Mouse (Mus musculus) midbrain, embryonic 14.5 days (tissue): Measurements from ENCODE around the gene Elovl6. TPM values are rescaled to one million over a fixed set of nuclear protein-coding genes. Genes with fewer than 3 reads are reported as not detected.

ENCODE experiments used
- ATAC-seq: fragments of 200-750 bp; cut with Nextera tagmentation; 2 replicates; pipeline ENCODE4 v1.8.0; 2017; ENCODE audit warnings: moderate number of reproducible peaks, moderate library complexity; ENCODE audit not compliant: low FRiP score, low TSS enrichment
- DNase-seq: peaks from one replicate; pipeline ENCODE4 v3.0.0-alpha.2; 2015
- H3K27ac ChIP-seq: fragments of 300-500 bp; sonication (generic); replicated peaks from 2 replicates; pipeline ENCODE4 v1.5.1; 2014; ENCODE audit warnings: mild to moderate bottlenecking, low read depth, low read length, moderate library complexity
- H3K27me3 ChIP-seq: fragments of 300-500 bp; sonication (generic); 2 replicates; pipeline ENCODE4 v1.6.1; 2014; ENCODE audit warnings: low read length, control low read depth, mixed read lengths; ENCODE audit not compliant: control insufficient read depth, insufficient read depth
- H3K36me3 ChIP-seq: fragments of 300-500 bp; sonication (generic); 2 replicates; pipeline ENCODE4 v1.6.1; 2014; ENCODE audit warnings: low read length, control low read depth; ENCODE audit not compliant: control insufficient read depth, insufficient read depth
- H3K4me1 ChIP-seq: fragments of 300-500 bp; sonication (generic); 2 replicates; pipeline ENCODE4 v1.6.1; 2014; ENCODE audit warnings: mild to moderate bottlenecking, antibody characterized with exemption, low read length, control low read depth; ENCODE audit not compliant: control insufficient read depth, insufficient read depth
- H3K4me2 ChIP-seq: fragments of 300-500 bp; sonication (generic); 2 replicates; pipeline ENCODE4 v1.6.1; 2014; ENCODE audit warnings: mild to moderate bottlenecking, low read length, moderate library complexity
- H3K4me3 ChIP-seq: fragments of 300-500 bp; sonication (generic); replicated peaks from 2 replicates; pipeline ENCODE4 v1.5.1; 2014; ENCODE audit warnings: low read depth, low read length
- H3K9ac ChIP-seq: fragments of 300-500 bp; sonication (generic); replicated peaks from 2 replicates; pipeline ENCODE4 v1.6.1; 2014; ENCODE audit warnings: mild to moderate bottlenecking, low read length, moderate library complexity
- H3K9me3 ChIP-seq: fragments of 300-500 bp; sonication (generic); 2 replicates; pipeline ENCODE4 v1.6.1; 2016; ENCODE audit warnings: low read length, control low read depth, mixed read lengths; ENCODE audit not compliant: control insufficient read depth
- WGBS: fragments of 180-500 bp; shearing (Covaris S2); extraction: QIAGEN DNeasy Blood & Tissue Kit; methylation state at CpG from one replicate; pipeline ENCODE4 v1.1.7; 2014; 5-methylcytosine and 5-hydroxymethylcytosine counted together
- polyA plus RNA-seq: library from polyadenylated mRNA; unstranded; fragments of >200 nt; fragmentation: Nextera tagmentation; extraction: Ambion mirVana; gene quantifications from 2 replicates; pipeline ENCODE4 v1.2.1, GENCODE M21; 2014

Gene Elovl6
- polyA plus RNA-seq, 1 experiment from 2014 or later: 30.4 TPM

- no peak for DNase-seq
- ATAC-seq: no peak
- no peaks in the 10 kb centered on the region for H3K4me1 ChIP-seq
- H3K4me3 ChIP-seq: no peak overlapping the region
- no peaks in the 10 kb centered on the region for H3K9me3 ChIP-seq
- H3K36me3 ChIP-seq: no peaks in the 10 kb centered on the region
- 88% methylated on average over 7 of the region's 7 CpGs for WGBS
- no peak overlapping the region for H3K9ac ChIP-seq
- no peaks in the 10 kb centered on the region for H3K27me3 ChIP-seq
- no peak overlapping the region for H3K27ac ChIP-seq
- H3K4me2 ChIP-seq: no peak overlapping the region
Measured at GRCm38 (mm10) chr3:129557566-129557965, 25.4 kb downstream of the Elovl6 start.

- H3K27me3 ChIP-seq: no peaks in the 10 kb centered on the region
- H3K36me3 ChIP-seq: no peaks in the 10 kb centered on the region
- H3K9ac ChIP-seq: no peak overlapping the region
- ATAC-seq (no peak), DNase-seq (no peak)
- no peak overlapping the region for H3K27ac ChIP-seq
- H3K4me3 ChIP-seq: no peak overlapping the region
- H3K4me2 ChIP-seq: no peak overlapping the region
- no peaks in the 10 kb centered on the region for H3K9me3 ChIP-seq
- 91% methylated on average over 22 of the region's 22 CpGs for WGBS
- H3K4me1 ChIP-seq: no peaks in the 10 kb centered on the region
Measured at GRCm38 (mm10) chr3:129558016-129558955, 26.1 kb downstream of the Elovl6 start.

- Histone ChIP-seq H3K4me1 (no peaks in the 10 kb centered on the region), H3K4me3 (no peak overlapping the region), H3K27me3 (no peaks in the 10 kb centered on the region), H3K4me2 (no peak overlapping the region), H3K9ac (no peak overlapping the region), H3K9me3 (no peaks in the 10 kb centered on the region), H3K27ac (no peak overlapping the region), H3K36me3 (no peaks in the 10 kb centered on the region)
- ATAC-seq (no peak), DNase-seq (no peak)
- WGBS: 88% methylated on average over 9 of the region's 9 CpGs
Measured at GRCm38 (mm10) chr3:129560068-129560467, 27.9 kb downstream of the Elovl6 start.

- no peaks in the 10 kb centered on the region for H3K4me1 ChIP-seq
- WGBS: 92% methylated on average over 10 of the region's 10 CpGs
- no peaks in the 10 kb centered on the region for H3K9me3 ChIP-seq
- H3K9ac ChIP-seq: no peak overlapping the region
- ATAC-seq (no peak), DNase-seq (no peak)
- H3K27ac ChIP-seq: no peak overlapping the region
- H3K27me3 ChIP-seq: no peaks in the 10 kb centered on the region
- no peaks in the 10 kb centered on the region for H3K36me3 ChIP-seq
- no peak overlapping the region for H3K4me3 ChIP-seq
- no peak overlapping the region for H3K4me2 ChIP-seq
Measured at GRCm38 (mm10) chr3:129561011-129561410, 28.9 kb downstream of the Elovl6 start.

- Histone ChIP-seq H3K9ac (no peak overlapping the region), H3K36me3 (no peaks in the 10 kb centered on the region), H3K9me3 (no peaks in the 10 kb centered on the region), H3K4me2 (no peak overlapping the region), H3K4me3 (no peak overlapping the region), H3K4me1 (no peaks in the 10 kb centered on the region), H3K27ac (no peak overlapping the region), H3K27me3 (no peaks in the 10 kb centered on the region)
- 88% methylated on average over 2 of the region's 2 CpGs for WGBS
- no peak for ATAC-seq
- no peak for DNase-seq
Measured at GRCm38 (mm10) chr3:129561853-129562252, 29.7 kb downstream of the Elovl6 start.

- Histone ChIP-seq H3K4me2 (no peak overlapping the region), H3K36me3 (no peaks in the 10 kb centered on the region), H3K9me3 (no peaks in the 10 kb centered on the region), H3K9ac (no peak overlapping the region), H3K4me1 (no peaks in the 10 kb centered on the region), H3K27ac (no peak overlapping the region), H3K27me3 (no peaks in the 10 kb centered on the region), H3K4me3 (no peak overlapping the region)
- ATAC-seq: no peak
- WGBS: 94% methylated on average over 4 of the region's 4 CpGs
- DNase-seq: no peak
Measured at GRCm38 (mm10) chr3:129562411-129562810, 30.3 kb downstream of the Elovl6 start.

GRCm38 (mm10) chr3:129563807-129564206 is 31.7 kb downstream of the Elovl6 start:
- Histone ChIP-seq H3K4me3 (no peak overlapping the region), H3K9me3 (no peaks in the 10 kb centered on the region), H3K4me2 (no peak overlapping the region), H3K9ac (no peak overlapping the region), H3K36me3 (no peaks in the 10 kb centered on the region), H3K27me3 (no peaks in the 10 kb centered on the region), H3K27ac (no peak overlapping the region), H3K4me1 (no peaks in the 10 kb centered on the region)
- WGBS: 98% methylated on average over 4 of the region's 4 CpGs
- no peak for DNase-seq
- no peak for ATAC-seq

GRCm38 (mm10) chr3:129564852-129565251 is 32.7 kb downstream of the Elovl6 start:
- Histone ChIP-seq H3K4me1 (no peaks in the 10 kb centered on the region), H3K9ac (no peak overlapping the region), H3K27me3 (no peaks in the 10 kb centered on the region), H3K36me3 (no peaks in the 10 kb centered on the region), H3K4me2 (no peak overlapping the region), H3K4me3 (no peak overlapping the region), H3K27ac (no peak overlapping the region), H3K9me3 (no peaks in the 10 kb centered on the region)
- ATAC-seq (no peak), DNase-seq (no peak)
- 95% methylated on average over 2 of the region's 2 CpGs for WGBS

GRCm38 (mm10) chr3:129565458-129565857 is 33.3 kb downstream of the Elovl6 start:
- Histone ChIP-seq H3K4me2 (no peak overlapping the region), H3K4me1 (no peaks in the 10 kb centered on the region), H3K27ac (no peak overlapping the region), H3K4me3 (no peak overlapping the region), H3K36me3 (no peaks in the 10 kb centered on the region), H3K9ac (no peak overlapping the region), H3K27me3 (no peaks in the 10 kb centered on the region), H3K9me3 (no peaks in the 10 kb centered on the region)
- 94% methylated on average over 8 of the region's 8 CpGs for WGBS
- no peak for ATAC-seq
- DNase-seq: no peak
